Mouse (Mus musculus): Measurements from ENCODE around the gene Olfr299.

The Olfr299 gene

GRCm38 (mm10) chr7:86459621-86460020 lies at the start of gene Olfr299:
Olfr299 (plus strand) TSS chr7:86459921.
- no peak for DNase-seq (ENCODE audit: low read depth, low spot score)

GRCm38 (mm10) chr7:86492384-86492783 lies 32.7 kb downstream of the Olfr299 start, which contains the start of gene Olfr298:
Olfr298 (minus strand) TSS chr7:86492484.
- DNase-seq (ENCODE audit: low read depth, low spot score), result no peak
